Mouse (Mus musculus) cerebellum, adult 2 months (tissue): Measurements from ENCODE around the gene Cradd. TPM values are rescaled to one million over a fixed set of nuclear protein-coding genes. Genes with fewer than 3 reads are reported as not detected.
A peak's percentile ranks its signal among the peaks of the same experiment; 100 is the strongest.

Experiments used
- DNase-seq, 2 experiments: peaks; one replicate each; pipeline ENCODE4 v3.0.0; 2021
- H3K27ac ChIP-seq: fragments of 200-500 bp; 2 replicates; pipeline ENCODE4 v1.5.1; 2012; ENCODE audit warnings: low read length, control low read depth, inconsistent platforms; ENCODE audit not compliant: insufficient read depth
- H3K27me3 ChIP-seq: fragments of 200-500 bp; 2 replicates; pipeline ENCODE4 v1.6.1; 2012; ENCODE audit warnings: inconsistent platforms, mild to moderate bottlenecking, low read length, moderate library complexity; ENCODE audit not compliant: control insufficient read depth, insufficient read depth
- H3K4me1 ChIP-seq: fragments of 200-500 bp; 2 replicates; pipeline ENCODE4 v1.6.1; 2011; ENCODE audit warnings: low read length; ENCODE audit not compliant: control insufficient read depth, insufficient read depth
- H3K4me3 ChIP-seq: fragments of 200-500 bp; replicated peaks from 2 replicates; pipeline ENCODE3; 2011; ENCODE audit warnings: mild to moderate bottlenecking, low read depth, low read length, control low read depth; ENCODE audit not compliant: insufficient read depth
- CTCF ChIP-seq: fragments of 200-500 bp; IDR thresholded peaks from 2 replicates; pipeline ENCODE4 v1.5.1; 2011; ENCODE audit warnings: low read depth, mild to moderate bottlenecking, control low read depth, low read length, moderate library complexity, borderline replicate concordance; ENCODE audit not compliant: insufficient read depth
- POLR2A ChIP-seq: fragments of 200-500 bp; IDR thresholded peaks from 2 replicates; pipeline ENCODE4 v1.6.1; 2011; ENCODE audit warnings: low read length, control low read depth, borderline replicate concordance; ENCODE audit not compliant: insufficient read depth
- WGBS: fragments of 180-500 bp; shearing (Covaris S2); methylation state at CpG from one replicate; pipeline ENCODE4 v1.1.7; 2018; 5-methylcytosine and 5-hydroxymethylcytosine counted together
- polyA plus RNA-seq: library from polyadenylated mRNA; depleted of rRNA; stranded (reverse); fragments of >200 nt; gene quantifications from 2 replicates; pipeline ENCODE4 v1.2.3, GENCODE M21; 2012; rRNA removed

Gene Cradd
- polyA plus RNA-seq, 1 experiment: 11.7 TPM

DNA sequence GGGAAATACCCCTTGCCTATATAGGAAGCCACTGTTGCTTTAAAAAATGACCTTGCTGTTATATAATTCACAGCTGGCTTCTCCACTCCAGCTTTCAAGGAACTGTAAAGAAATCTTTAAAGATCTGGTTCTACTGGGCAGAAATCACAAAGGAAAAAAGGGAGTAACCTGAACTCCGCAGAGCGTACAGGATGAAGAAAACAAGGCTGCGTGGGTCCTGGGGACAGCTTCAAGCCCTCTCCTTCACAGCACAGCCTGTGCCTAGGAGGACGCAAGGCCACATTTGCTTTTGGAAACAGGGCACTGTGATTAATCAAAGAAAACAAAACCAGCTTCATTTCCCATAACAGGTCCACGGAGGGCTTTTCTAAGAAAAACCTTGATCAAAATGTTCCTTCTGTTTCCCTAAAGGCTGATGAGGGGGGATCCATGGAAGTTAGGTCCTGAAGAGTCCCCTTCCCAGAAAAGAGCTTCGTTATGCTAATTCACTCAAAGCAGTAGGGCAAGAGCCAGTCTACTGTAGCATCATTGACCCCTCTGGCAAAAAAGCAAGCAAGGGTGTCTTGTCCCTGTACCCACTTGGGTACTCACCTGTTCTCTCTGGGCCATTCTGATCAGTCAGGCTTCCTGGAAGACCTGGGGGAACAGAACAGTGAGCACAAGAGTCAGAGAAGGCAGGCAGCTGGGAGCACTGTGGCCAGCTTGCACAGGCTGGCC, 179.4 kb downstream of the Cradd start:
- WGBS: 92% methylated on average over 6 of the region's 6 CpGs
- H3K4me3 ChIP-seq: no peak overlapping the region
- no peak for DNase-seq
- TF ChIP-seq CTCF (no peak), POLR2A (no peak)
- H3K27ac ChIP-seq: no peak overlapping the region
- peaks cover 12% of the 10 kb centered on the region; the same call in 1 of the 2 replicates for H3K4me1 ChIP-seq
- H3K27me3 ChIP-seq: no peaks in the 10 kb centered on the region

DNA sequence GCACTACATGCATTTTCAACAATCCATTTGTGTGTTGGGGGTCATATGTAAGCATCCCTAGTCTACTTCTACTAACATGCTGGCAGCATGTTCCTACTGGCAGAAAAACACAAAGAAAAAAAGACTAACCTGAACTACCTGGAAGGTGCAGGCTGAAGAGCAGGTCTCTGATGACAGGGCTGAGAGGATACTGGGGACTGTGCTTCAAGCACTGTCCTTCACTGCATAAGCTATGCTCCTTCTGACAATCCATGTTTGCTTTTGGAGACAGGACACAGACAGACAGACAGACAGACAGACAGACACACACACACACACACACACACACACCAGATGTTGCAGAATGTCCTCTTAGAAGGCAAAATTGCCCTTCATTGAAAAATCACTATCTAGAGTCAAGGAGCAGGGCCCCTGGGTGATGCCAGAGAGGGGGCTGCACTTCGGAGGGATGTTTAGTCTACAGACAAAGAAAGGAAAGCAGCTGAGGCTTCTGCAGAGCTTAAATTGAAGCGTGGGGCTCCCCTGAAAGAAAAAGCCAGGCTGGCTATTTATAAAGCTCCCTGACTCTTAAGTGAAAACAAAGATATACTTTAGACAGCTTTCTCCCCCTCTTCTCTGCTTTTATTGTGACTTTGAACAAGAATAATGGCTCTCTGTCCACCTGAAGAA, 180.4 kb downstream of the Cradd start:
- Histone ChIP-seq H3K4me1 (peaks cover 12% of the 10 kb centered on the region; the same call in 1 of the 2 replicates), H3K27ac (no peak overlapping the region), H3K4me3 (no peak overlapping the region), H3K27me3 (no peaks in the 10 kb centered on the region)
- DNase-seq: no peak
- no peak for TF ChIP-seq POLR2A
- WGBS: 55% methylated on average over 2 of the region's 2 CpGs

DNA sequence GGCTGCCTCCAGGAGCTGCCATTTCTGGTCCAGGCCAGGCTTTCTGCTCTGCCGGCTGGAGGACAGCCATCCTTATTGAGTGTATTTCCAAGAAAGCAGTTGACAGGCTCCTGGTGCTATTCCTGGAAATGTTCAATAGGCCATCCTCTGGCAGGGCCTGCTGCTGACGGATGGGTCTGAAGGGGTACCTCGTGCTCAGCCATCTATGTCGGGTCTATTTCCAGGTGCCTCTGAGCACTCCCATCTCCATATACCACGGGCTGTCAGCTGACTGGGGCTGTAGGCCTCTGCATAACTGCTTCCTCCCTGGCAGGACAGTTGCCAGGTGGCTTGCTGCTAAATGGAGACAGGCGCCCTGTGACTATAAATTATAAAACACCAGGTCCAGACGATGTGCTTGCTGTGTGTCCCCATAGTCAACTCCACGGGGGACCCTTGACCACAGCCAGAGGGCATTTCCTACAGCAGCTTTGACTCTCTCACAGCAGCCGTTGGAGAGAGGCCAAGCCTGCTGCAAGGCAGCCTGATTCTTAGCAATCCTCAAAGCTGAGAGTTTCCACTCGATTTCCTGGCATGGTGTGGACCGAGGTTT, 181.0 kb downstream of the Cradd start:
- DNase-seq: peak; percentile 78 to 80
- H3K27ac ChIP-seq: no peak overlapping the region
- H3K4me1 ChIP-seq: peaks cover 12% of the 10 kb centered on the region; the same call in 1 of the 2 replicates
- 3% methylated on average over 11 of the region's 11 CpGs for WGBS
- TF ChIP-seq POLR2A: no peak
- TF ChIP-seq CTCF: no peak
- H3K27me3 ChIP-seq: no peaks in the 10 kb centered on the region
- peak overlapping the region; percentile 29 for H3K4me3 ChIP-seq

DNA sequence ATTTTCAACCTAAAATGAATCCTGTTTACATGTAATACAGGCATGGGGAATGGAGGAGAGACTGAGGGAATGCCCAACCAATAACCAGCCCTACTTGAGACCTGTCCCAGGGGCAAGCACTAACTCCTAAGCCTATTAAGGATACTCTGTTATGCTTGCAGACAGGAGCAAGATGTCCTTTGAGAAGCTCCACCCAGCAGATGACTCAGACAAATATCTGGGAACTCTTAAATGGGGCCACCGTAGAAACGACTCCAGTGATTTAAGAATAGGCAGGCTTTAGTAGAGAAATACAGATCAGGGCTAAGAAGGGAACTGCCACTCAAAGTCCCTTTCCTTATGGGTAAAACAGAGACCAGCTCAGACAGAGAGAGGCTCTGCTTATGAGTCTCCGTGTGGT, 182.9 kb downstream of the Cradd start:
- DNase-seq: no peak
- WGBS: 89% methylated on average over 3 of the region's 3 CpGs
- TF ChIP-seq POLR2A (no peak), CTCF (no peak)
- H3K27ac ChIP-seq: no peak overlapping the region
- H3K27me3 ChIP-seq: no peaks in the 10 kb centered on the region
- peaks cover 12% of the 10 kb centered on the region; the same call in 1 of the 2 replicates for H3K4me1 ChIP-seq
- no peak overlapping the region for H3K4me3 ChIP-seq

DNA sequence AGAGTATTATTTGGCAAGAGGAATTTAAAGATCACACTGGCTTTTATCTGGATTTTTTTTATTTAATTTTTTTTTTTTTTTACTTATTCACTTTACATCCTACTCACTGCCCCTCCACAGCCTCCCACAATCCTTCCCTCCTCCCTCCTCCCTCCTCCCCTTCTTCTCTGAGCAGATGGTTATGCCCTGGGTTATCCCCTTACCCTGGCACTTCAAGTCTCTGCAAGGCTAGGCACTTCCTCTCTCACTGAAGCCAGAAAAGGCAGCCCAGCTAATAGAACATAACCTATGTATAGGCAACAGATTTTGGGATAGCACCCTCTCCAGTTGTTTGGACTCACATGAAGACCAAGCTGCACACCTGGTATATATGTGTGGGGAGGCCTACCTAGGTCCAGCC, 183.7 kb downstream of the Cradd start:
- peaks cover 12% of the 10 kb centered on the region; the same call in 1 of the 2 replicates for H3K4me1 ChIP-seq
- no peak overlapping the region for H3K4me3 ChIP-seq
- H3K27ac ChIP-seq: no peak overlapping the region
- no peak for DNase-seq
- H3K27me3 ChIP-seq: no peaks in the 10 kb centered on the region
- TF ChIP-seq CTCF: no peak
- TF ChIP-seq POLR2A: no peak

DNA sequence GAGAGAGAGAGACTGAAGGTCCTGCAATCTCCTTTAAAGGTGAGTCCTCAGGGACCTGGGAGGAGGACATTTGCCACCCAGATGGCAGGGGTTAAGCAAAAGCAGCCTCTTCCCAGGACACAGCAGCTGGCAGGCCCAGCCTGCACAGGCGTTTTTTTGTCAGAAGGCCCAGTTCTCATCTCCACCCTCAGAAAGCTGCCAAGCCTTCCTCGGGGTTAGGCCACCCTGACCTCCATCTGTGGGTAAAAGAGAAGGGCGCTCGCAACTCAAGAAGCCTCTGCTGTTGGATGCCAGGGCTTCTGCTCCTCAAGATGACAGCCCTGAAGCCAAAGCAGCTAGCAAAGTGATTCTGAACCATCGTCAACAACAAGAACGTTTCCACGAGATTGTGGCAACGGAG, 184.3 kb downstream of the Cradd start:
- peak in 1 of 2 experiments; percentile 26 for DNase-seq
- WGBS: 38% methylated on average over 8 of the region's 8 CpGs
- peaks cover 12% of the 10 kb centered on the region; the same call in 1 of the 2 replicates for H3K4me1 ChIP-seq
- TF ChIP-seq CTCF (no peak), POLR2A (no peak)
- no peak overlapping the region for H3K4me3 ChIP-seq
- H3K27ac ChIP-seq: no peak overlapping the region
- no peaks in the 10 kb centered on the region for H3K27me3 ChIP-seq

DNA sequence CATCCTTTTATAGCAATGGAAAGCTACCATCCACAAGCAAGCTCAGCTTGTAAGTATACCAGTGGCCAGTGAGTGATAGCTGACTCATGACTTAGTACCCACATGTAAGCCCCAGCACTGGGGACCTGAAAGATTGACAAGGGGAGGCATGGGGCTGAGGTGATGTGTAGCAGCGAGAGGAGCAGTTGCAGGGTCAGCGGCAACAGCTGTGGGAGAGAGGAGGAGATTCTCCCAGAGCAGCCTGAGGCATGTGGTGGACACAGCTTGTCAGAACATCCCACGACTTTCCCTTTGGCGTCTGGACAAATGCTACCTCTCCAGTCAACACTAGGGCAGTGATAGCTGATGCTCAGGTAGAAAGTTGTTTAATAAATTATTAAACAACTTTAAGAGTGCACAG, 190.9 kb downstream of the Cradd start:
- Histone ChIP-seq H3K27me3 (no peaks in the 10 kb centered on the region), H3K4me1 (no peaks in the 10 kb centered on the region), H3K27ac (no peak overlapping the region), H3K4me3 (no peak overlapping the region)
- DNase-seq: no peak
- TF ChIP-seq CTCF (no peak), POLR2A (no peak)
- WGBS: 58% methylated on average over 4 of the region's 4 CpGs

Other genes starting within 250 kb of the Cradd start
- 16.6 TPM in 2 replicates for gene Socs2, start 93.0 kb upstream of the Cradd start, polyA plus RNA-seq
- gene Mrpl42, start 177.8 kb upstream of the Cradd start, polyA plus RNA-seq: 192 and 196 TPM in 2 replicates
- 175 and 185 TPM in 2 replicates for gene Ube2n, start 191.0 kb upstream of the Cradd start, polyA plus RNA-seq
- gene Nudt4, start 240.0 kb upstream of the Cradd start, polyA plus RNA-seq: 90.6 and 102 TPM in 2 replicates